Comparison of ENCODE assay signal across 23 mouse cellular contexts in the genomic region with DNA sequence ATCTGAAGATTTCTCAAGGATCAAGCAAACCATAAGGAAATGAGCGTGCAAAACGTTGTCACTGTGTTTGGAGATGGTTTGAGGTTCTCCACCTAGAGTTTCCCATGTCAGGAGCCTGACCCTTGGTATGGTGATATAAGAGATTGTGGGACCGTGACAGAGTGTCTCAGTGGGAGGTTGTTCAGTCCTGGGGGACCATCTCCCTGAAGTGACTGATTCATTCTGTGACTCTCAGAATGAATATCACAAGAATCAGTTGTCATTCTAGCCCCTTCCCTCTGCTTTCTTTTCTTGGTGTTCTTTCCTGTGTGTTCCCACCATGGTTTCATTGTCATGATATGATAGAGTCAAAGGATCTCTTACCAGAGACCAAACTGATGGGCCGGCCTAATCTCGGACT. TPM values are rescaled to one million over a fixed set of nuclear protein-coding genes. Genes with fewer than 3 reads are reported as not detected.
DNase-seq lines count a peak whose midpoint lies in the region; ATAC-seq and TF ChIP-seq lines count a peak whose summit lies in the region.
"Had no signal": no experiment of that assay in that cellular context is flagged by ENCODE, and none has a peak within 500 bp of the region (broad histone marks: within the 10 kb centered on the region; RNA-seq: fewer than 3 reads in every experiment).

No protein-coding gene starts in this region.

- H3K36me3 ChIP-seq in CH12.LX (replicated peaks in 1 of 2; ENCODE audit: control insufficient read depth in 1 of 2, insufficient read depth in 1 of 2, low read length in 1 of 2): no peaks in the 10 kb centered on the region
- H3K36me3 ChIP-seq: G1E had no signal

- H3K4me1 ChIP-seq in CH12.LX (ENCODE audit: control insufficient read depth in 1 of 2, insufficient read depth in 2 of 2): no peaks in the 10 kb centered on the region

- no peak overlapping the region for H3K4me3 ChIP-seq in CH12.LX (replicated peaks in 1 of 3; ENCODE audit: low read depth in 2 of 3, low read length in 2 of 3, poor library complexity in 1 of 3)

- TF ChIP-seq CTCF in CH12.LX (conservative IDR thresholded peaks at IDR 0.05 in 1 of 2, IDR thresholded peaks at IDR 0.05 in 1 of 2; ENCODE audit: low read depth in 2 of 2, low read length in 2 of 2): no peak

- in situ Hi-C loops in CH12.LX (cut with MboI; ENCODE audit: low pct_ligation_motif_present, low pct_unique_long_range_greater_than_20kb, low sequenced_read_pairs): no loop called here

- DNase-seq in testis, postnatal 10 days (ENCODE audit: low spot score): peak; percentile 10
- no peak for DNase-seq in testis, postnatal 14 days (ENCODE audit: low spot score)
- peak; percentile 2 for DNase-seq in CH12.LX (ENCODE audit: extremely low read depth)
- DNase-seq: adrenal gland, adult 2 months; adrenal gland, adult 8-10 months; adrenal gland, postnatal 10 days; adrenal gland, postnatal 14 days; adrenal gland, postnatal 25 days; adrenal gland, postnatal 36 days; B cell, adult 2 months; cerebellum, adult 11 months; cerebellum, adult 11-12 months; cerebellum, adult 18-20 months; cerebellum, adult 2 months had no signal

- H3K4me2 ChIP-seq in CH12.LX (ENCODE audit: insufficient read depth, low read depth, poor library complexity, severe bottlenecking): no peak overlapping the region

- no peak for ATAC-seq in granulocyte monocyte progenitor cell, adult 5-6 weeks (replicated peaks; ENCODE audit: poor library complexity, severe bottlenecking)
- ATAC-seq: activated CD4-positive, CD25-positive, alpha-beta regulatory T cell, adult 4 months; CD4-positive, CD25-positive, alpha-beta regulatory T cell, adult 4 months; Patski had no signal

- no peak overlapping the region for H3K27ac ChIP-seq in CH12.LX (ENCODE audit: insufficient read depth, low read depth)

- peak; percentile 75 for TF ChIP-seq EP300 in CH12.LX (IDR thresholded peaks at IDR 0.05; ENCODE audit: low read length)

- H3K79me2 ChIP-seq in CH12.LX (replicated peaks; ENCODE audit: control insufficient read depth, extremely low read depth, insufficient read depth, poor library complexity, severe bottlenecking): no peaks in the 10 kb centered on the region

- no peak for TF ChIP-seq POLR2A in CH12.LX (IDR thresholded peaks at IDR 0.05; ENCODE audit: low read depth, low read length)

- dilution Hi-C loops in CH12.LX (cut with MboI; ENCODE audit: extremely low pct_ligation_motif_present, extremely low pct_unique_long_range_greater_than_20kb, low sequenced_read_pairs): no loop called here

- no peak overlapping the region for H3K9ac ChIP-seq in CH12.LX (ENCODE audit: insufficient read depth, low read depth)

- H3K9me3 ChIP-seq in CH12.LX (replicated peaks; ENCODE audit: low read length): no peaks in the 10 kb centered on the region

- peaks cover 73% of the 10 kb centered on the region for H3K27me3 ChIP-seq in CH12.LX (replicated peaks)

- no peak for TF ChIP-seq RAD21 in CH12.LX (IDR thresholded peaks at IDR 0.05; ENCODE audit: low read depth, low read length)

TF ChIP-seq in CH12.LX, 34 proteins besides CTCF, POLR2A, EP300 and RAD21:
- no peak for TF ChIP-seq TCF12 (IDR thresholded peaks at IDR 0.05; ENCODE audit: low read depth, low read length)
- TF ChIP-seq MYC (IDR thresholded peaks at IDR 0.05; ENCODE audit: low read depth, low read length): no peak
- TF ChIP-seq MAZ (IDR thresholded peaks at IDR 0.05; ENCODE audit: low read depth, low read length): no peak
- no peak for TF ChIP-seq NRF1 (IDR thresholded peaks at IDR 0.05; ENCODE audit: low read depth, low read length)
- no peak for TF ChIP-seq MAX (IDR thresholded peaks at IDR 0.05; ENCODE audit: low read length)
- no peak for TF ChIP-seq ZKSCAN1 (IDR thresholded peaks at IDR 0.05; ENCODE audit: borderline replicate concordance, low read depth, low read length)
- TF ChIP-seq PAX5 (IDR thresholded peaks at IDR 0.05; ENCODE audit: low read length): no peak
- TF ChIP-seq ZMIZ1 (IDR thresholded peaks at IDR 0.05; ENCODE audit: low read depth, low read length): no peak
- peak; percentile 62 for TF ChIP-seq JUND (conservative IDR thresholded peaks at IDR 0.05; ENCODE audit: low read depth, low read length)
- peak; percentile 66 for TF ChIP-seq BHLHE40 (IDR thresholded peaks at IDR 0.05; ENCODE audit: low read depth, low read length)
- TF ChIP-seq HCFC1 (IDR thresholded peaks at IDR 0.05; ENCODE audit: low read depth, low read length): no peak
- peak; percentile 67 for TF ChIP-seq IRF4 (IDR thresholded peaks at IDR 0.05; ENCODE audit: low read depth, low read length)
- TF ChIP-seq ELF1 (IDR thresholded peaks at IDR 0.05; ENCODE audit: low read depth, low read length): no peak
- peak; percentile 60 for TF ChIP-seq JUN (IDR thresholded peaks at IDR 0.05; ENCODE audit: insufficient read depth, low read depth, low read length)
- TF ChIP-seq NELFE (IDR thresholded peaks at IDR 0.05; ENCODE audit: low read depth, low read length): no peak
- 0 out of 2 replicates have a peak, but pooled peaks have one; percentile 32 for TF ChIP-seq MAFK (IDR thresholded peaks at IDR 0.05; ENCODE audit: insufficient replicate concordance, low read length)
- no peak for TF ChIP-seq CHD2 (IDR thresholded peaks at IDR 0.05; ENCODE audit: low read length)
- TF ChIP-seq RCOR1 (conservative IDR thresholded peaks at IDR 0.05; ENCODE audit: low read depth, low read length): no peak
- TF ChIP-seq UBTF (IDR thresholded peaks at IDR 0.05; ENCODE audit: low read depth, low read length): no peak

RNA-seq across cellular contexts. Expression of gene Plpp4, which starts 49.8 kb away (rescaled TPM):
- total RNA-seq in CH12.LX (2012; rRNA removed) (not detected in 2 replicates), CH12.LX (2014; rRNA removed) (not detected in 2 replicates)
- not detected in 2 replicates for polyA plus RNA-seq in CH12.LX (2012; ENCODE audit: insufficient read length, low read depth)
- total RNA-seq in granulocyte monocyte progenitor cell, adult 5-6 weeks (2014; fragmentation: Nextera tagmentation): not detected in 2 replicates
- total RNA-seq in granulocyte monocyte progenitor cell, adult 5-6 weeks (2017): not detected in 2 replicates
- total RNA-seq: adrenal gland, adult 18-20 months; adrenal gland, adult 2 months; adrenal gland, adult 8-10 months; adrenal gland, postnatal 14 days; adrenal gland, postnatal 25 days; adrenal gland, postnatal 36 days; ES-E14; G1E; MEL had no signal
- polyA plus RNA-seq: activated CD4-positive, CD25-positive, alpha-beta regulatory T cell, adult 4 months; adrenal gland, adult 2 months; C2C12; CD4-positive, CD25-positive, alpha-beta regulatory T cell, adult 4 months; G1E; Patski had no signal
